Mouse (Mus musculus): ENCODE measurements at regions not wholly inside any gene's neighbourhood (a gene's known extent, or its start where the extent isn't known, plus 50 kb on each side); places are given as distances from the start of the nearest gene placed in this dataset.

- DNase-seq (ENCODE audit: low read depth, low spot score), result no peak
Observed at GRCm38 (mm10) chr19:59717813-59718483, 225.5 kb downstream of the Rab11fip2 start.

GRCm38 (mm10) chr19:59738541-59738940 lies 204.9 kb downstream of the Rab11fip2 start:
- DNase-seq (ENCODE audit: low read depth, low spot score), result no peak

- DNase-seq (ENCODE audit: low read depth, low spot score), result peak; percentile 31
Observed at GRCm38 (mm10) chr19:59742946-59743345, 200.5 kb downstream of the Rab11fip2 start.

- no peak for DNase-seq (ENCODE audit: low read depth, low spot score)
Observed at GRCm38 (mm10) chr19:59761218-59761617, 182.2 kb downstream of the Rab11fip2 start.

GRCm38 (mm10) chr19:59784401-59785046 lies 158.9 kb downstream of the Rab11fip2 start:
- no peak for DNase-seq (ENCODE audit: low read depth, low spot score)

- no peak for DNase-seq (ENCODE audit: low read depth, low spot score)
Observed at GRCm38 (mm10) chr19:59831304-59831703, 112.2 kb downstream of the Rab11fip2 start.

- no peak for DNase-seq (ENCODE audit: low read depth, low spot score)
Observed at GRCm38 (mm10) chr19:59837138-59837537, 106.3 kb downstream of the Rab11fip2 start.

GRCm38 (mm10) chr19:59837628-59838027 lies 105.8 kb downstream of the Rab11fip2 start:
- DNase-seq (ENCODE audit: low read depth, low spot score), result no peak

- no peak for DNase-seq (ENCODE audit: low read depth, low spot score)
Observed at GRCm38 (mm10) chr19:59844270-59844669, 99.2 kb downstream of the Rab11fip2 start.

- no peak for DNase-seq (ENCODE audit: low read depth, low spot score)
Observed at GRCm38 (mm10) chr19:59846807-59847206, 96.6 kb downstream of the Rab11fip2 start.

GRCm38 (mm10) chr19:59850696-59851095 lies 92.8 kb downstream of the Rab11fip2 start:
- DNase-seq (ENCODE audit: low read depth, low spot score), result no peak

GRCm38 (mm10) chr19:59852011-59852738 lies 91.3 kb downstream of the Rab11fip2 start:
- no peak for DNase-seq (ENCODE audit: low read depth, low spot score)
